9 mouse cellular contexts compared by ENCODE assay signal in genomic region chr6:90618821-90619636, GRCm38 (mm10). TPM values are rescaled to one million over a fixed set of nuclear protein-coding genes. Genes with fewer than 3 reads are reported as not detected.
DNase-seq lines count a peak whose midpoint lies in the region; ATAC-seq and TF ChIP-seq lines count a peak whose summit lies in the region.
"Had no signal": no experiment of that assay in that cellular context is flagged by ENCODE, and none has a peak within 500 bp of the region (broad histone marks: within the 10 kb centered on the region; RNA-seq: fewer than 3 reads in every experiment).

No protein-coding gene starts in this region.

- peaks cover 48% of the 10 kb centered on the region for H3K4me1 ChIP-seq in hindbrain, embryonic 10.5 days (replicated peaks)
- no peaks in the 10 kb centered on the region for H3K4me1 ChIP-seq in hindbrain, postnatal 0 days (ENCODE audit: insufficient read depth, low read length)
- H3K4me1 ChIP-seq in lung, postnatal 0 days (ENCODE audit: insufficient read depth, low read depth, low read length) = peaks cover 20% of the 10 kb centered on the region

- no peak for TF ChIP-seq EP300 in lung, postnatal 0 days (IDR thresholded peaks at IDR 0.05)

- H3K4me3 ChIP-seq in hindbrain, embryonic 10.5 days = no peak overlapping the region
- H3K4me3 ChIP-seq in hindbrain, postnatal 0 days (ENCODE audit: low read length) = no peak overlapping the region
- H3K4me3 ChIP-seq in lung, postnatal 0 days (ENCODE audit: low read depth, low read length) = no peak overlapping the region
- H3K4me3 ChIP-seq: limb, embryonic 15.5 days had no signal

- no peak for TF ChIP-seq CTCF in hindbrain, postnatal 0 days (IDR thresholded peaks at IDR 0.05; ENCODE audit: low read depth)
- no peak for TF ChIP-seq CTCF in lung, postnatal 0 days (IDR thresholded peaks at IDR 0.05)

- peaks cover 3% of the 10 kb centered on the region; the same call in 1 of the 2 replicates for H3K27me3 ChIP-seq in hindbrain, embryonic 10.5 days (ENCODE audit: insufficient read depth, poor library complexity, severe bottlenecking)
- no peaks in the 10 kb centered on the region for H3K27me3 ChIP-seq in hindbrain, postnatal 0 days (ENCODE audit: insufficient read depth, low read length)
- no peaks in the 10 kb centered on the region for H3K27me3 ChIP-seq in lung, postnatal 0 days (replicated peaks; ENCODE audit: insufficient read depth, low read length)
- H3K27me3 ChIP-seq: limb, embryonic 15.5 days had no signal

- no peak overlapping the region for H3K4me2 ChIP-seq in hindbrain, postnatal 0 days (ENCODE audit: low read depth, low read length)
- H3K4me2 ChIP-seq in lung, postnatal 0 days (replicated peaks; ENCODE audit: low read depth, low read length) = no peak overlapping the region
- H3K4me2 ChIP-seq: limb, embryonic 15.5 days had no signal

- peak overlapping the region; percentile 66 for H3K27ac ChIP-seq in hindbrain, embryonic 10.5 days
- H3K27ac ChIP-seq in hindbrain, postnatal 0 days = no peak overlapping the region
- no peak overlapping the region for H3K27ac ChIP-seq in lung, postnatal 0 days (ENCODE audit: low read length)
- H3K27ac ChIP-seq: limb, embryonic 15.5 days had no signal

- no peak for ATAC-seq in hindbrain, postnatal 0 days
- ATAC-seq in lung, postnatal 0 days = peak; percentile 49

- no peak overlapping the region for H3K9ac ChIP-seq in hindbrain, postnatal 0 days (replicated peaks; ENCODE audit: low read length)
- 0 out of 2 replicates have a peak overlapping the region, but pooled peaks have one; percentile 3 for H3K9ac ChIP-seq in lung, postnatal 0 days (replicated peaks; ENCODE audit: low read depth)
- H3K9ac ChIP-seq: limb, embryonic 15.5 days had no signal

- peak; percentile 4 for DNase-seq in hindbrain, embryonic 10.5 days (ENCODE audit: low spot score)
- no peak for DNase-seq in hindbrain, postnatal 0 days (ENCODE audit: low spot score)
- peak; percentile 77 for DNase-seq in adrenal gland, postnatal 14 days
- peak; percentile 54 for DNase-seq in kidney, adult 18-20 months
- DNase-seq in lung, postnatal 0 days (ENCODE audit: low spot score) = peak; percentile 59
- no peak for DNase-seq in frontal cortex, postnatal 36 days (ENCODE audit: low spot score in 2 of 2)
- no peak for DNase-seq in cerebellum, adult 18-20 months
- no peak for DNase-seq in right cerebral cortex, postnatal 36 days (ENCODE audit: low spot score in 2 of 2)

- no peaks in the 10 kb centered on the region for H3K36me3 ChIP-seq in hindbrain, embryonic 10.5 days
- no peaks in the 10 kb centered on the region for H3K36me3 ChIP-seq in hindbrain, postnatal 0 days (ENCODE audit: insufficient read depth, low read length)
- no peaks in the 10 kb centered on the region for H3K36me3 ChIP-seq in lung, postnatal 0 days (ENCODE audit: insufficient read depth, low read length)
- H3K36me3 ChIP-seq: limb, embryonic 15.5 days had no signal

- 84% methylated on average over 19 of the region's 19 CpGs for WGBS in hindbrain, embryonic 10.5 days
- WGBS in hindbrain, postnatal 0 days = 77% methylated on average over 19 of the region's 19 CpGs
- WGBS in lung, postnatal 0 days = 44% methylated on average over 19 of the region's 19 CpGs

- no peaks in the 10 kb centered on the region for H3K9me3 ChIP-seq in hindbrain, embryonic 10.5 days
- H3K9me3 ChIP-seq in hindbrain, postnatal 0 days (ENCODE audit: low read length) = no peaks in the 10 kb centered on the region
- H3K9me3 ChIP-seq in lung, postnatal 0 days (ENCODE audit: low read length) = no peaks in the 10 kb centered on the region
- H3K9me3 ChIP-seq: limb, embryonic 15.5 days had no signal

RNA-seq across cellular contexts. Expression of gene Slc41a3, which starts 14.5 kb away (rescaled TPM):
- 2.8 and 3.6 TPM in 2 replicates for polyA plus RNA-seq in hindbrain, embryonic 10.5 days (2016; fragmentation: Nextera tagmentation; extraction: Ambion mirVana)
- total RNA-seq in hindbrain, postnatal 0 days (2014; rRNA removed) = 17.4 and 18.0 TPM in 2 replicates
- polyA plus RNA-seq in hindbrain, postnatal 0 days (2015; fragmentation: Nextera tagmentation; extraction: Ambion mirVana) = 17.1 and 17.6 TPM in 2 replicates
- total RNA-seq in adrenal gland, postnatal 14 days (2021) = 21.4 and 25.2 TPM in 2 replicates
- polyA plus RNA-seq in lung, postnatal 0 days (2015; fragmentation: Nextera tagmentation; extraction: Ambion mirVana) = 9.7 and 10.8 TPM in 2 replicates

Comparison
In these comparisons a context has a peak if more than half of its experiments do, and no peak if none do; other contexts are left out.
1. DNase-seq: peak in hindbrain, embryonic 10.5 days (single experiment), adrenal gland, postnatal 14 days (single experiment), kidney, adult 18-20 months (single experiment) and lung, postnatal 0 days (single experiment); none in hindbrain, postnatal 0 days (single experiment), frontal cortex, postnatal 36 days (0 of 2), cerebellum, adult 18-20 months (0 of 2) and right cerebral cortex, postnatal 36 days (0 of 2).